Mouse (Mus musculus) spleen, adult 2 months (tissue): ENCODE results near the gene Bean1.
"Not testable (repeated sequence)": the region's sequence is repeated elsewhere in the genome, so short reads cannot be mapped to it uniquely, and the experiment has no call there.

Experiments
- CTCF ChIP-seq: fragments of 200-500 bp; IDR thresholded peaks from 2 replicates; pipeline ENCODE4 v1.5.1; 2011; ENCODE audit warnings: mild to moderate bottlenecking, inconsistent platforms; ENCODE audit not compliant: insufficient read depth, insufficient read length, insufficient replicate concordance; ENCODE audit errors: extremely low read depth
- POLR2A ChIP-seq: fragments of 200-500 bp; IDR thresholded peaks from 2 replicates; pipeline ENCODE4 v1.6.1; 2011; ENCODE audit warnings: low read depth, low read length, inconsistent platforms

GRCm38 (mm10) chr8:104264271-104264935 is 94.2 kb downstream of the Bean1 start:
- TF ChIP-seq CTCF, POLR2A: not testable (repeated sequence)
